Mouse (Mus musculus) left cerebral cortex, postnatal 10 days (tissue): Measurements from ENCODE around the gene Khk. TPM values are rescaled to one million over a fixed set of nuclear protein-coding genes. Genes with fewer than 3 reads are reported as not detected.

Experiments
- DNase-seq, 2 experiments: peaks; one replicate each; pipeline ENCODE4 v3.0.0; 2021 to 2022; ENCODE audit warnings: low spot score in 2 of 2, mixed read lengths in 1 of 2; ENCODE audit errors: extremely low spot score in 1 of 2
- intact Hi-C: fragments of 180-260 bp; cut with DNase I; formaldehyde crosslinking; loops from one replicate; pipeline ENCODE4 v1.15.1; 2025
- total RNA-seq, 2 experiments: library from RNA; stranded (reverse); gene quantifications; 2 replicates each; pipeline ENCODE4 v1.2.3; 2021

The Khk gene
- total RNA-seq, 2 experiments from 2014 or later, result 7.3 to 8.0 TPM

DNA sequence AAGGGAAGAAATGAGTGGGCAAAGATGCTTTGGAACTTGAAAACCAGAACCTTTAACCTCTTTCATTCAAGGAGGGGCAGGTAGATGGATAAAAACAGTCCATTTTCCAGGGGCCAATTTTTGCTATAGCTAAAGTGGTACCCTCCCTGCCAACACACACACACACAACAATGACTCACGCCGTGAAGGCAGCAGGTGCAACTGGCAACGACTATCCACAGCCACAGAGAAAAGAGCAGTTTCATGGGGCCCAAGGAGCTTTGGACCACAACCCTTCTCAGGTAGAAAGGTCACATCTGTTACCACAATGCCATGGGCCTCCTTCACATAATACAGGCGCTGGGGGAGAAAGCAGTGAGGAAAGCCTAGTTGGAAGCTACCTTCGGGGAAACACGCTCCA, 34.5 kb downstream of the Khk start:
- DNase-seq, result no peak
- intact Hi-C loops, result no loop called here

DNA sequence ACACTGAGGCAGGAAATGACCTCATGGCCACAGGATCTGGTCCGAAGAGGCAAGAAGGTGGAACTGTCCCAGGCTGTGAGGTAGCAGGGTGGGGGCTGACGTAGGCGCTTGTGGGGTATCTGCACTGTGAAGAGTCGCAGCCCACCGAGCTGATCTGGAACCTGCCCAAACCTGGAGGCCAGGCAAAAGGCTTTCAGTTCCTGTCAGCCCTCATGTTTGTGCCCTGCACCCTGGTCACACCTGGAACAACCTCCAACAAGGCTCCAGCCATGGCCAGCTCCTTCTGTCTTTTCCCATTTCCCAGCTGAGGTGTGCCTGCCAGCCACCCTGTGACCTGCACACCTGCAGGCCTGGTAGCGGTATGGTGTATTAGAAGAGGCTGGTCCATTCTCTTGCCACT, 36.7 kb downstream of the Khk start:
- intact Hi-C loops, result no loop called here
- no peak for DNase-seq

DNA sequence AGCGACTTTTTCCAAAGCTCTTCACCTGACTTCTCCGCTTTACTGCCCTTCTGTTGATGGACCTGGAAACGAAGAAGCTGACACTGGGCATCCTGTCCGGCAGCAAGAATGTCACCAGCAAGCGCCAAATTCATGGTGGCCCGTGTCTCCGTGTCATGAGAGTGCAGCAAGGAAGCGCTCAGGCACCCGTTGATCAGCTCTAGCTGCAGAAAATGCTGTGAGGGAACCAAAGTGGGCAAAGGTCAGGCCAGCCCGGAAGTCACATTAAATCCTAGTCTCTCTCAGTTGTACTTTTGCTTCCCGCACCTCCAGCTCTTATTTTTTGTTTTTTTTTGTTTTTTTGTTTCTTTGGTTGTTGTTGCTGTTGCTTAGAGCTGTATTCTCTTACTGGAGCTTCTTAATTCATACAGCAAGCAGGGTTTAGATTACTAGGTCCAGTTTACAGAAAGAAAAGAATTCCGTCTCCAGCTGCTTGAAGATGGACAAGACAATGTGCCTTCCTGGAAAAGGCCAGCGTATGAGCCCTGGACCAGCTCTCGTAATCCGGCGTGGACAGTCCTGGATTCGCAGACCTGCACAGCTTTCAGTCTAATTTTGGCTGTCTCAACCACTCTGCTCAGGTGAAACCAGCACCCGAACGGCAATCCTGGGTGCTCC, 38.1 kb downstream of the Khk start:
- DNase-seq, result no peak
- intact Hi-C loops, result no loop called here

DNA sequence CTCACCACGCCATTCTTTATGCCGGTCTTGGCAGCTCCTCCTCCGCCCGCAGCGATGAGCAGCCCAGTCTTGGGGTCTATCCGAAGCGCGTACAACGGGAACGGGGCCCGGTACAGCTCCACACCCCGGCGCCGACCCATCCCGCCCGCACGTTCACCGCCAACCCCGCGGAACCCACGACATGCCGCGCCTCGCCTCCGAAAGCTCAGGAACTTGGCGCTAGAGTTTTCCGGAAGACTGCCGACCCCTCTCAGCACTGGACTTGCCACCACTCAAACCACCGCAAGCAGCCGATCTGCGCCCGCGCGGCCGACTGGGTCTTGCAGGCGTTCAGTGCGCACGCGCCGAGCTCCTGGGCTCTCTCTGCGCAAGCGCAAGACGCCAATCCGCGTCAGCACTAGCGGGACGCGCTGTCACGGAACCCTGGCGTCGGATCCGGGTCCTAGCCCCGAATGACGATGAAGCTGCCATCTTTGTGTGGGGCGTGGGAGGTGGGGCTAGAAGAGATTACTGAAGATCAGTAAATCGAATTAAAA, 38.8 kb downstream of the Khk start, which contains the start of gene Preb:
Gene Preb (minus strand): TSS at position 396 of the 536 bp plus-strand sequence.
- DNase-seq, result peak; percentile 98 to 99
- intact Hi-C loops, result no loop called here

DNA sequence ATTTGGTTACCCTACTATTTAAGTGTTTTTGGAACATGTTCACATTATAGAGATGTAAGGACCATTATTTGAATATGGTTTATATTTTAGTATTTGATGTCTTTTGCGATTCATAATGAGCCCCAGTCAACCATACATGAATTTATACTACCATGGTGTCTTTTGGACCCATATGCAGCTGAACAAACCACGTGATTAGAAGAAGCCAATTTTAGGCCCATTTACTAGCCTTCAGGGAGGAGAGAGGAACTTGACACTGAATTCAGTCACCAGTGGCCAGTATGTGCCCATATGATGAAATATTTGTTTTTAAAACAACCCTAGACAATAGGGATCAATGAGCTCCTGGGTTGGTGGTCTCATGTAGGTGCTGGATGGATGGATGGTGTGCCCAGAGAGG, 39.6 kb downstream of the Khk start:
- intact Hi-C loops, result no loop called here
- no peak for DNase-seq

DNA sequence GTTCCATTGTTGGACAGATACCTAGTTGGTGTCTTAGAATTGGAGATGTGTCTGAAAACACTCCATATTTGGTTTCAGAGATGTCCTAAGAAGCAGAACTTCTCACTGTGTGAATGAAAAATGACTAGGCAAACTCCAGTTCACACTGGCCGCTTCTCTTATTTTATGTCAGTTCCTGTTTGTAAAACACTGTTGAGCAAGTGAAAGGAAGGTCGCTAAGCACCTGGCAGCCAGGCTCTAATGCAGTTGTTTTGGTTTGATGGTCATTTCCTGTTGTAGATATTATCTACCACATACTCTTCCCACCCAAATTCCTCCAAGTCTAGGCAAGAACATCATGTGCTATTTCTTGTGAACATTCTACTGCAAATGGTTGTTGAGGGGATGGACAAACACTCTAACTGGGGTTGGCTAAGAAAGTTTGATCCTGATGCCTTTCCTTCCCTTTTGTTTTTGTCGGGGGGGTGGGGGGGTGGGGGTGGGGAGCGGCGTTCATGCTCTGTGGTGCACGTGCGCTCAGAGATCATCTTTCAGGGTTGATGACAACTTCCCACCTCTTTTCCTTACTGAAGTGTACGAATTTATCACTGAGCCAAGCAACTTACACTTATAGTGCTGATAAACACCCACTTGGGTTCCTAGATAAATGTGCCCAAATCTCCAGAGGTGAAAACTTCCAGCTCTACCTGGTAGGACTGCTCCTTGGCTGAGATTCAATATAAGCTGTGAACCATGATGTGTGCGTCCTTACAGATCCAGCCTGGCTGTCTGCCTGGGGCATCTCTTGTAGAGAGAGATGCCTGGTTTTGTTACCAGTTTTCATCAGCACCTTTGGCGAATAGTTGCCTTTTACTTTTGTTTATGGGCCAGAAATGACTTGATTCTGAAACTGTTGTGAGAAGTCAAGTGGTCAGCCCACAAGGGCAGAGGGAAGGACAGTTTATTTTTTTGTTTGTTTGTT, 40.6 kb downstream of the Khk start:
- no peak for DNase-seq
- intact Hi-C loops, result no loop called here

DNA sequence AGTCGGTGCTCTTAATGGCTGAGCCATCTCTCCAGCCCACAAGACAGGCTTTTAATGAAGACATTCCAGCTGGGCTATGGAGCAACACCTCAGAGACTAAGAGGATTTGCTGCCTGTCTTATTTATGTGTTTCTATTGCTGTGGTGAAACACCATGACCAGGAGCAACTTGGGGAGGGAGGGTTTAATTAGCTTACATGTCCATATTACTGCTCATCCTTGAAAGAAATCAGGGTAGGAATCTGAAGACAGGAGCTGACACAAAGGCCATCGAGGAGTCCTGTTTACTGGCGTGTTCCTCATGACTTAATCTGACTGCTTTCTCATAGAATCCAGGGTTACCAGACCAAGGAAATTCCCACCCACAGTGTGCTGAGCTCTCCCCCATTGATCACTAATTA, 42.7 kb downstream of the Khk start:
- intact Hi-C loops, result no loop called here
- no peak for DNase-seq

DNA sequence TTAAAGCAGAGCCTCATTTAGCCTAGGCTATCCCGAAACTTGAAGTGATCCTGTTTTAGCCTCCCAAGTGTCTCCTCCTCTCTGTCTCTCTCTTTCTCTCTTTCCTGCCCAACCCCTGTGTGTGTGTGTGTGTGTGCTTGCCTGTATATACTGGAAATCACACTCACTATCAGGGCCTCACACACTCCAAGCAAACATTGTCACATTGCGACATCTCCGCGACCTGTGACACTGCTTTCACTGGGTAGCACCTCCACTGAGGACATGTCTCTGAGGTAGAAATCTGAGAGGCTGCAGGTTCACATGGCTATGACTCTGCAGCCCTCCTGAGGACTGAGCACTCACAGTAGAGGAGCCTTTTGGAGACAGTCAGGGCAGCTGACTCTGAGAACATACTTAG, 45.0 kb downstream of the Khk start:
- intact Hi-C loops, result no loop called here
- no peak for DNase-seq

DNA sequence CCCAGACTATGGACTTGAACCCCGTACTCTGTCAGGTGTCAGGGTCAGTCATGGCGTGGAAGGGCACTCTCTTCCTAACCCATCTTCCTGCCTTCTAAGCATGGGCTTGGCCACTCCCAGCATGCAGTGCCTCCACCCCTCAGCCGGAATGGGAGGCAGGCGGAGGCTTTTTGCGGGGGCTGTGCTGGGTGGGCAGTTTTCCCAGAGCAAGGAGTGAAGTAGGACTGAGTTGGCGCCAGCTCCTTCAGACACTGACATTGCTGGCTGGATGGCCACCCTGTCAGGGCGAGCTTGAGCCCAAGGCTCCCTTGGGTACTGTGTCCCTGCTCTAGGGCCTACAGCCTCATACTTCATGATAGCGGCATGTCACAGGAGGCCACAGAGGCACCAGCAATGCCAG, 47.2 kb downstream of the Khk start, which contains the start of gene Tcf23:
Gene Tcf23 (plus strand): TSS at position 247 of the 400 bp plus-strand sequence.
- peak in 1 of 2 experiments; percentile 56 for DNase-seq
- intact Hi-C loops, result no loop called here

DNA sequence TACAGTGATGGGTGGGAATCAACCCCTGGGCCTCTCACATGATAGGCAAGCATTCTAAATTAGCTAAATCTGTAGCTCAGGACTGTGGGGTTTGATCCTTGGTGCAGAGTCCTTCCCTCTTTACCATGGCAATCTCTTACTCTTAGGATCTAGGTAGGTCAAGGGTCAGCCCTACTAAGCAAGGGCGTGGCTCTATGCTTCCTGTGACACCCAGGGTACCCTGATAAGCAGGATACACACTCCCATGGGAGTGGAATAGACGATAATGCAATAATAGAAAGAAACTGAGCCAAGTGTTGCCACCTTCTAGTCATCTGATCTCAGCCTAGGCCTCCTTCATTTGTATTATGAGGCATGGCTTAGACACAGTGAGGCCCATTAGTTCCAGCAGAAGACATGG, 48.2 kb downstream of the Khk start:
- intact Hi-C loops, result no loop called here
- no peak for DNase-seq

DNA sequence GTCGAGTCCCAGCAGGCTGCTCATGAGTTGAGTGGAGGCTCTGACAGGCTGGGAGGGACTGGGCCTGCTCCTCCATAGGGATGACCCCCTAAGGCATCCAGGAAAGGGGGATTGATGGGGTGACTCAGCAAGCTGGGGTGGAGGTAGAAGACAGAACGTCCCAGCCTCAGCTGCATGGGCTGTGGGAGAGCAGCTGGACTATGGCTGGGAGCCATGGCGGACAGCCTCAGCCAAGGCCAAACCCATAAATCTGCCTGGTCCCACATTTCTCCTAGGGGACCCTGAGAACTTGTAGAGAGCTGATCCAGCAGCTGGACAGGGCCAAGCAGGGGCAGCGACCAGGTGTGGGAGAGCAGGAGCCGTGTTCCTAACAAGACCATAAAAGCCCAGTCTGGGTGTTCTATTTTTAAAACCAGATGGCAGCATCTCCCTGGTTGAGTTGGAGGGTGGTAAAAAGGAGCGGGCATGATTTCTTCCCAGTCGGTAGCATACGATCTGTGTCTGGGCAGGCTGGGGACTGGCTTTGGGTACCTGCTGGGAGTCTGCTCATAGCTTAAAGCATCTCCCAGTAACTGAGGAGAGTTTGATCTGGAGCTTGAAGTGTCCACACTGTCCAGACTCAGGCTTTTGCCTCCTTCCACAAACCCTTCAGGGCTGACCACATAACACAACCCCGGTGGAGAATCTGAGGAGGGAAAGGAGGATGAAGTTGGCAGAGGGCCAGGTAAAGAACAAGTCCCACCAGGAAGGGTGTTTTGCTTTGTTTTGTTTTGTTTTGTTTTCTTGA, 53.8 kb downstream of the Khk start:
- intact Hi-C loops, result no loop called here
- no peak for DNase-seq

Other genes with a start within 250 kb of the Khk start
- gene Dpysl5, start 209.9 kb upstream of the Khk start, total RNA-seq, result 100 to 1,000 TPM; 354 to 401 TPM
- gene Mapre3, start 106.8 kb upstream of the Khk start, total RNA-seq, result 100 to 1,000 TPM; 191 to 193 TPM
- gene Tmem214, start 53.4 kb upstream of the Khk start, total RNA-seq, result 10 to 100 TPM; 61.3 to 66.5 TPM
- 10 to 100 TPM; 19.5 to 22.2 TPM for gene Agbl5, start 32.7 kb upstream of the Khk start, total RNA-seq
- gene Ost4, start 13.6 kb upstream of the Khk start, total RNA-seq, result 100 to 1,000 TPM in 1 of 2 experiments, 10 to 100 TPM in 1; 98.0 to 102 TPM
- gene Emilin1, start 8.0 kb upstream of the Khk start, total RNA-seq, result 1 to 10 TPM; 5.1 to 5.5 TPM
- 10 to 100 TPM; 61.1 to 62.5 TPM for gene Cgref1, start 24.2 kb downstream of the Khk start, total RNA-seq
- gene Preb, start 38.9 kb downstream of the Khk start, total RNA-seq, result 100 to 1,000 TPM; 116 to 122 TPM
- under 1 TPM; 0.08 to 0.24 TPM for gene Tcf23, start 47.2 kb downstream of the Khk start, total RNA-seq
- gene Atraid, start 126.9 kb downstream of the Khk start, total RNA-seq, result 10 to 100 TPM; 72.4 to 77.2 TPM
- gene Slc5a6, start 127.5 kb downstream of the Khk start, total RNA-seq, result 10 to 100 TPM; 15.3 to 16.5 TPM
- 10 to 100 TPM; 21.5 to 25.4 TPM for gene Cad, start 133.3 kb downstream of the Khk start, total RNA-seq
- gene Dnajc5g, start 184.9 kb downstream of the Khk start, total RNA-seq, result not detected
- gene Slc30a3, start 186.8 kb downstream of the Khk start, total RNA-seq, result 100 to 1,000 TPM; 101 to 118 TPM
- gene Trim54, start 195.3 kb downstream of the Khk start, total RNA-seq, result under 1 TPM; 0.86 to 0.97 TPM
- gene Ucn, start 217.4 kb downstream of the Khk start, total RNA-seq, result 1 to 10 TPM; 1.1 TPM
- gene Mpv17, start 232.8 kb downstream of the Khk start, total RNA-seq, result 10 to 100 TPM; 35.7 to 36.2 TPM